Mouse (Mus musculus): ENCODE measurements around the gene Notum. TPM values are rescaled to one million over a fixed set of nuclear protein-coding genes. Genes with fewer than 3 reads are reported as not detected.

Notum gene
- 0.91 and 0.98 TPM in 2 replicates for polyA plus RNA-seq (2015; fragmentation: Nextera tagmentation; extraction: Ambion mirVana)

DNA sequence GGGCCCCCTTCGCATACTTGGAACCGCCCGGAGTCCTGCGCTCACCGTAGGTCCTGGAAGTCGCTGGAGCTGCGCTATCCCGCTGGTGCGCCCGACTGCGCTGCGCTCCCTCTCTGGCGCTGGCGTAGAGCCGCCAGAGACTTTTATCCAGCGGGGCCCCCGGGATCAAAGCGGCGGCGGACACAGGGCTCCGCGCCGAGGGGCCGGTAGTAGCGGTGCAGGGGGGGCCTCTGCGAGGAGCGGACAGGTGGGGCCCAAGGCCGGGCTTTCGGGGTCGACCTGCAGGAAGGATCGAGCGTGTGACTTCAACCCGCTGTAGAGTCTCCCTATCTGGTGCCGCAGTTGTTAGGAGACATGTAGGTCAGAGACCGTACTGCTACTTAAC lies at the start of gene Notum:
Notum (minus strand) TSS at position 100 of the 385 bp plus-strand sequence.
- H3K4me3 ChIP-seq: peak within 1 kb of the TSS; percentile 40
- H3K4me2 ChIP-seq: peak within 1 kb of the TSS; percentile 60
- H3K9me3 ChIP-seq: no peaks in the 10 kb centered on the region
- peaks cover 94% of the 10 kb centered on the region for H3K27me3 ChIP-seq
- WGBS: under 1% methylated on average over 35 of the region's 35 CpGs
- no peak within 1 kb of the TSS for H3K27ac ChIP-seq
- no peak for ATAC-seq (ENCODE audit: low FRiP score)
- no peaks in the 10 kb centered on the region for H3K36me3 ChIP-seq
- H3K9ac ChIP-seq: peak within 1 kb of the TSS; percentile 51
- H3K4me1 ChIP-seq (replicated peaks): peaks cover 21% of the 10 kb centered on the region

DNA sequence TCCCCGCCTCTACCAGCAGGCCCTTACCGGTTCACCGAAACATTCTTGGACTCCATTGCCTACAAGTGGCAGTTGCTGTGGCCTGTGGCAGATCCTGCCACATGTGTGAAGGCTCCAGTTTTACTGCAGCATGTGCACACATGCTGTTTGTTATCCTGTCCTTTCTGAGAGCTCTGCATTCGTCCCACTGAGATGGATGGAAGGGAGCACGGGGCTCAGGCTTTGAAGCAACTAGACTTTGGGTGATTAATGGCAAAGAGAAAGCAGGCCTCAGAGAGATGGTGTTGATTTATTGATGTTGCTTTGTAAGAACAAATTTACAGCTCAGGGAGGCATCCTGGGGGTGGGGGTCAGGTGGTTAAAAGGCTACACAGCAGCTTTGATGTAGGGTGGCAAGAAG lies 49.7 kb upstream of the Notum start:
- Histone ChIP-seq H3K27ac (no peak overlapping the region), H3K27me3 (no peaks in the 10 kb centered on the region), H3K36me3 (peaks cover 30% of the 10 kb centered on the region), H3K9ac (no peak overlapping the region), H3K4me1 (replicated peaks) (peaks cover 44% of the 10 kb centered on the region), H3K9me3 (no peaks in the 10 kb centered on the region), H3K4me2 (no peak overlapping the region), H3K4me3 (no peak overlapping the region)
- WGBS: 60% methylated on average over 5 of the region's 5 CpGs
- no peak for ATAC-seq (ENCODE audit: low FRiP score)

DNA sequence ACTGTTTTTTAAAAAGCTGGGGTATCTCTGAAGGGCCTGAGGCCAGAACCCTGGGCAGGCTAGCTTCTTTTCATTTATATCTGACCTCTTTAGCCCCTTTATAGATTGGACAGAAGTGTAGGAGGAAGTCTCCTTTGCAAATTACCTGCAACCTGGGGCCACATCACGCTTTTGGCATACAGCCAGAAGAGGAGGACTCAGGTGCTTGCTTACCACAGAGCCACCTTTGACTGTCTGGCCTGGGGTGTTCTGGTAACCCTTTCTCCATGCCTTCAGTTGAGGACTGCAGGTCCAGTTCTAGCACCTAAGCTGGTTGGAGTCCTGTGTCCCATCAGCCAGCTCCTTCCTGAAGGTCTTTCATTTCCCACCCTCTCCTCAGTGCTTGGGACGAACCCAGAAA lies 48.6 kb upstream of the Notum start:
- no peak overlapping the region for H3K4me3 ChIP-seq
- 78% methylated on average over 2 of the region's 2 CpGs for WGBS
- H3K4me1 ChIP-seq (replicated peaks): peaks cover 44% of the 10 kb centered on the region

GRCm38 (mm10) chr11:120707969-120708368 lies 47.0 kb upstream of the Notum start:
- Histone ChIP-seq H3K9me3 (no peaks in the 10 kb centered on the region), H3K9ac (no peak overlapping the region), H3K36me3 (peaks cover 38% of the 10 kb centered on the region), H3K27me3 (no peaks in the 10 kb centered on the region), H3K4me2 (no peak overlapping the region), H3K4me3 (no peak overlapping the region), H3K4me1 (replicated peaks) (peaks cover 46% of the 10 kb centered on the region), H3K27ac (no peak overlapping the region)
- WGBS: 32% methylated on average over 5 of the region's 5 CpGs
- no peak for ATAC-seq (ENCODE audit: low FRiP score)

More for the DNA sequence above, 48.6 kb upstream of the Notum start:
- Histone ChIP-seq H3K4me2 (no peak overlapping the region), H3K36me3 (peaks cover 26% of the 10 kb centered on the region), H3K27me3 (no peaks in the 10 kb centered on the region), H3K9ac (no peak overlapping the region), H3K9me3 (no peaks in the 10 kb centered on the region), H3K27ac (no peak overlapping the region)
- ATAC-seq (ENCODE audit: low FRiP score): no peak

- 11% methylated on average over 12 of the region's 12 CpGs for WGBS
- peaks cover 42% of the 10 kb centered on the region for H3K36me3 ChIP-seq
- H3K4me3 ChIP-seq: no peak overlapping the region
- no peak overlapping the region for H3K27ac ChIP-seq
- no peak overlapping the region for H3K4me2 ChIP-seq
- no peak overlapping the region; the same call in 1 of the 2 replicates for H3K9ac ChIP-seq
- no peak for ATAC-seq (ENCODE audit: low FRiP score)
- H3K4me1 ChIP-seq (replicated peaks): peaks cover 39% of the 10 kb centered on the region
- no peaks in the 10 kb centered on the region for H3K9me3 ChIP-seq
- no peaks in the 10 kb centered on the region for H3K27me3 ChIP-seq
These were observed 46.2 kb upstream of the Notum start for GRCm38 (mm10) chr11:120707225-120707624.

- no peaks in the 10 kb centered on the region for H3K27me3 ChIP-seq
- no peak overlapping the region for H3K4me3 ChIP-seq
- H3K9me3 ChIP-seq: no peaks in the 10 kb centered on the region
- peaks cover 50% of the 10 kb centered on the region for H3K36me3 ChIP-seq
- no peak overlapping the region for H3K27ac ChIP-seq
- no peak overlapping the region for H3K4me2 ChIP-seq
- no peak overlapping the region for H3K9ac ChIP-seq
- peaks cover 38% of the 10 kb centered on the region for H3K4me1 ChIP-seq (replicated peaks)
- ATAC-seq (ENCODE audit: low FRiP score): no peak
- WGBS: 56% methylated on average over 5 of the region's 5 CpGs
These were observed 45.1 kb upstream of the Notum start for GRCm38 (mm10) chr11:120706120-120706519.

GRCm38 (mm10) chr11:120704486-120705325 lies 43.7 kb upstream of the Notum start:
- H3K36me3 ChIP-seq: peaks cover 51% of the 10 kb centered on the region
- 18% methylated on average over 8 of the region's 8 CpGs for WGBS
- 0 out of 2 replicates have a peak, but pooled peaks have one; percentile 4 for ATAC-seq (ENCODE audit: low FRiP score)
- H3K9me3 ChIP-seq: no peaks in the 10 kb centered on the region
- H3K4me1 ChIP-seq (replicated peaks): peaks cover 38% of the 10 kb centered on the region
- H3K4me2 ChIP-seq: no peak overlapping the region
- H3K9ac ChIP-seq: peak overlapping the region; percentile 55
- H3K4me3 ChIP-seq: no peak overlapping the region
- H3K27ac ChIP-seq: peak overlapping the region; percentile 14
- H3K27me3 ChIP-seq: no peaks in the 10 kb centered on the region

GRCm38 (mm10) chr11:120703696-120704454 lies 42.9 kb upstream of the Notum start:
- Histone ChIP-seq H3K4me1 (replicated peaks) (peaks cover 38% of the 10 kb centered on the region), H3K9ac (peak overlapping the region; percentile 55), H3K36me3 (peaks cover 49% of the 10 kb centered on the region), H3K27ac (no peak overlapping the region), H3K4me2 (no peak overlapping the region), H3K9me3 (no peaks in the 10 kb centered on the region), H3K27me3 (no peaks in the 10 kb centered on the region), H3K4me3 (no peak overlapping the region)
- no peak for ATAC-seq (ENCODE audit: low FRiP score)
- 40% methylated on average over 15 of the region's 15 CpGs for WGBS

- WGBS: 80% methylated on average over 10 of the region's 10 CpGs
- H3K9ac ChIP-seq: no peak overlapping the region
- H3K4me3 ChIP-seq: no peak overlapping the region
- ATAC-seq (ENCODE audit: low FRiP score): no peak
- no peak overlapping the region for H3K27ac ChIP-seq
- H3K36me3 ChIP-seq: peaks cover 69% of the 10 kb centered on the region
- H3K27me3 ChIP-seq: no peaks in the 10 kb centered on the region
- H3K9me3 ChIP-seq: no peaks in the 10 kb centered on the region
- H3K4me2 ChIP-seq: no peak overlapping the region
- H3K4me1 ChIP-seq (replicated peaks): peaks cover 20% of the 10 kb centered on the region
These were observed 36.8 kb upstream of the Notum start for GRCm38 (mm10) chr11:120697741-120698140.

DNA sequence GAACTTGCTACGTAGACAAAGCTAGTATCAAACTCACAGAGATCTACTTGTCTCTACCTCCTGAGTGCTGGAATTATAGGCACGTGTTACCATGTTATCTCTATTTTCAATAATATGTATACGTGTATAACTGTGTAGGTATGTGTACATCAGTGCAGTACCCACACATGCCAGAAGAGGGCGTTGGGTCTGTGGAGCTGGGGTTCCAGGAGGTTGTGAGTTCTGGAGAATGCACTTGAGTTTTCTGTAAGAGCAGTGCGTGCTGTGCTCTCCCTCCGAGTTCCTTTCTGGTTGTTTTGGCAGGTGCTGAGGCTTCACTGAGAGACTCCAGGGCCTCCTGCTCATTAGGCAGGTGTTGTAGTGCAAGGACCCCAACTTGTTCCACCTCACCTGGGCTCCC lies 35.6 kb upstream of the Notum start:
- no peaks in the 10 kb centered on the region for H3K9me3 ChIP-seq
- no peak overlapping the region for H3K9ac ChIP-seq
- no peaks in the 10 kb centered on the region for H3K27me3 ChIP-seq
- peaks cover 20% of the 10 kb centered on the region for H3K4me1 ChIP-seq (replicated peaks)
- H3K4me2 ChIP-seq: no peak overlapping the region
- no peak overlapping the region for H3K4me3 ChIP-seq
- no peak for ATAC-seq (ENCODE audit: low FRiP score)
- H3K27ac ChIP-seq: no peak overlapping the region
- H3K36me3 ChIP-seq: peaks cover 67% of the 10 kb centered on the region
- WGBS: 92% methylated on average over 6 of the region's 6 CpGs

- Histone ChIP-seq H3K36me3 (peaks cover 65% of the 10 kb centered on the region), H3K27me3 (no peaks in the 10 kb centered on the region), H3K27ac (peak overlapping the region; percentile 20; the same call in 1 of the 2 replicates), H3K4me1 (replicated peaks) (peaks cover 20% of the 10 kb centered on the region), H3K4me2 (no peak overlapping the region), H3K4me3 (no peak overlapping the region), H3K9ac (peak overlapping the region; percentile 35; the same call in 1 of the 2 replicates), H3K9me3 (no peaks in the 10 kb centered on the region)
- 0 out of 2 replicates have a peak, but pooled peaks have one; percentile 43 for ATAC-seq (ENCODE audit: low FRiP score)
- 43% methylated on average over 12 of the region's 12 CpGs for WGBS
These were observed 34.7 kb upstream of the Notum start for GRCm38 (mm10) chr11:120695641-120696040.

DNA sequence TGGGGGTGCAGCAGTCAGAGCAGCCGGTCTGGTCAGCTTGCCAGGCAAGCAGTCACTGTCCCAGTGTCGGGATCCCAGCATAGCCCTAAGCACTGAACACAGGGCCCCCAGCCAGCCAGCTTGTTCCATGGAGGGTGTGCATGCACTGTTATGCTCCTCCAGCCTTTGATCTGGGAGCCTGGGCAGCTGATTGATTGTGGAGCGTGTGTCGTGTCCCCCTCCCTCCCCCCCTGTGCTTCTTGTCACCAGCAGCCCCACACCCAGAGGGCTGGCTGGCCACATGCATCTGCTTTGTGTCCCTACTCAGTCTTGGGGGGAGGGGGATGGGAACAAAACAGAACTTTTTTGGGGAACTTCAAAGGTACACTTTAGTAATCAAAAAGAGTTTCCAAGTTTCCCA lies 34.2 kb upstream of the Notum start:
- no peak overlapping the region for H3K4me3 ChIP-seq
- H3K36me3 ChIP-seq: peaks cover 66% of the 10 kb centered on the region
- peak; percentile 63; the same call in 1 of the 2 replicates for ATAC-seq (ENCODE audit: low FRiP score)
- WGBS: 20% methylated on average over 4 of the region's 4 CpGs
- H3K27ac ChIP-seq: no peak overlapping the region
- no peaks in the 10 kb centered on the region for H3K9me3 ChIP-seq
- no peak overlapping the region for H3K4me2 ChIP-seq
- peaks cover 20% of the 10 kb centered on the region for H3K4me1 ChIP-seq (replicated peaks)
- H3K9ac ChIP-seq: peak overlapping the region; percentile 35; the same call in 1 of the 2 replicates
- no peaks in the 10 kb centered on the region for H3K27me3 ChIP-seq

Measured in hindbrain, embryonic 13.5 days (tissue).